In genomic region chr1:56955055-56955738, GRCm38 (mm10) we compare ENCODE assay signal across 19 mouse cellular contexts. TPM values are rescaled to one million over a fixed set of nuclear protein-coding genes. Genes with fewer than 3 reads are reported as not detected.
A peak's percentile ranks its signal among the peaks of the same experiment; 100 is the strongest.
DNase-seq lines count a peak whose midpoint lies in the region; ATAC-seq and TF ChIP-seq lines count a peak whose summit lies in the region.
"Had no signal": no experiment of that assay in that cellular context is flagged by ENCODE, and none has a peak within 500 bp of the region (broad histone marks: within the 10 kb centered on the region; RNA-seq: fewer than 3 reads in every experiment).

No protein-coding gene starts in this region.

- no peaks in the 10 kb centered on the region for H3K9me3 ChIP-seq in embryonic facial prominence, embryonic 11.5 days (replicated peaks; ENCODE audit: control insufficient read depth, low read length)
- H3K9me3 ChIP-seq in embryonic facial prominence, embryonic 10.5 days: no peaks in the 10 kb centered on the region
- H3K9me3 ChIP-seq in embryonic facial prominence, embryonic 13.5 days: no peaks in the 10 kb centered on the region
- H3K9me3 ChIP-seq in intestine, embryonic 16.5 days (ENCODE audit: control insufficient read depth, low read length): no peaks in the 10 kb centered on the region
- H3K9me3 ChIP-seq: forebrain, embryonic 10.5 days; heart, embryonic 13.5 days; megakaryocyte, embryonic 14.5 days; stomach, embryonic 15.5 days had no signal

- no peak overlapping the region for H3K9ac ChIP-seq in embryonic facial prominence, embryonic 11.5 days (replicated peaks; ENCODE audit: low read length)
- H3K9ac ChIP-seq in embryonic facial prominence, embryonic 13.5 days: 0 out of 2 replicates have a peak overlapping the region, but pooled peaks have one; percentile 17
- H3K9ac ChIP-seq in intestine, embryonic 16.5 days (ENCODE audit: low read depth, low read length): no peak overlapping the region
- H3K9ac ChIP-seq: heart, embryonic 13.5 days; hindbrain, embryonic 14.5 days; stomach, embryonic 15.5 days had no signal

- no peaks in the 10 kb centered on the region for H3K36me3 ChIP-seq in embryonic facial prominence, embryonic 11.5 days (replicated peaks; ENCODE audit: control insufficient read depth, insufficient read depth, low read depth, low read length)
- peaks cover 13% of the 10 kb centered on the region for H3K36me3 ChIP-seq in embryonic facial prominence, embryonic 10.5 days (replicated peaks)
- no peaks in the 10 kb centered on the region for H3K36me3 ChIP-seq in embryonic facial prominence, embryonic 13.5 days
- no peaks in the 10 kb centered on the region for H3K36me3 ChIP-seq in intestine, embryonic 16.5 days (ENCODE audit: control insufficient read depth, insufficient read depth, low read length)
- H3K36me3 ChIP-seq: heart, embryonic 13.5 days; stomach, embryonic 15.5 days had no signal

- TF ChIP-seq CTCF in left cerebral cortex, adult 2 months (IDR thresholded peaks at IDR 0.05): no peak

- WGBS in embryonic facial prominence, embryonic 11.5 days: 59% methylated on average over 14 of the region's 14 CpGs
- 62% methylated on average over 14 of the region's 14 CpGs for WGBS in embryonic facial prominence, embryonic 10.5 days
- 40% methylated on average over 14 of the region's 14 CpGs for WGBS in embryonic facial prominence, embryonic 13.5 days
- WGBS in intestine, embryonic 16.5 days: 60% methylated on average over 14 of the region's 14 CpGs

- H3K4me3 ChIP-seq in embryonic facial prominence, embryonic 11.5 days (ENCODE audit: low read depth, low read length): no peak overlapping the region
- H3K4me3 ChIP-seq in embryonic facial prominence, embryonic 10.5 days: no peak overlapping the region
- no peak overlapping the region for H3K4me3 ChIP-seq in left cerebral cortex, adult 2 months
- no peak overlapping the region for H3K4me3 ChIP-seq in embryonic facial prominence, embryonic 13.5 days
- H3K4me3 ChIP-seq in intestine, embryonic 16.5 days (ENCODE audit: low read length): no peak overlapping the region
- H3K4me3 ChIP-seq: forebrain, embryonic 10.5 days; heart, embryonic 13.5 days; megakaryocyte, embryonic 14.5 days; stomach, embryonic 15.5 days had no signal

- H3K27ac ChIP-seq in embryonic facial prominence, embryonic 11.5 days (replicated peaks; ENCODE audit: low read depth, low read length): no peak overlapping the region
- no peak overlapping the region for H3K27ac ChIP-seq in embryonic facial prominence, embryonic 10.5 days (replicated peaks)
- H3K27ac ChIP-seq in left cerebral cortex, adult 2 months: peak overlapping the region; percentile 58
- H3K27ac ChIP-seq in embryonic facial prominence, embryonic 13.5 days: no peak overlapping the region
- H3K27ac ChIP-seq in intestine, embryonic 16.5 days (ENCODE audit: low read length): no peak overlapping the region
- H3K27ac ChIP-seq: forebrain, embryonic 10.5 days; heart, embryonic 13.5 days; hindbrain, embryonic 14.5 days; stomach, embryonic 15.5 days had no signal

- no peak overlapping the region for H3K4me2 ChIP-seq in embryonic facial prominence, embryonic 11.5 days (ENCODE audit: low read depth, low read length)
- H3K4me2 ChIP-seq in embryonic facial prominence, embryonic 13.5 days: peak overlapping the region; percentile 18; the same call in 1 of the 2 replicates
- no peak overlapping the region for H3K4me2 ChIP-seq in intestine, embryonic 16.5 days (ENCODE audit: low read depth, low read length)
- H3K4me2 ChIP-seq: heart, embryonic 13.5 days; hindbrain, embryonic 14.5 days; stomach, embryonic 15.5 days had no signal

- H3K27me3 ChIP-seq in embryonic facial prominence, embryonic 11.5 days (ENCODE audit: control insufficient read depth, insufficient read depth, low read length): no peaks in the 10 kb centered on the region
- no peaks in the 10 kb centered on the region for H3K27me3 ChIP-seq in embryonic facial prominence, embryonic 10.5 days (replicated peaks; ENCODE audit: low read depth, poor library complexity, severe bottlenecking)
- H3K27me3 ChIP-seq in embryonic facial prominence, embryonic 13.5 days: no peaks in the 10 kb centered on the region; the same call in 1 of the 2 replicates
- H3K27me3 ChIP-seq in intestine, embryonic 16.5 days (replicated peaks; ENCODE audit: control insufficient read depth, insufficient read depth, low read length): no peaks in the 10 kb centered on the region
- H3K27me3 ChIP-seq: megakaryocyte, embryonic 14.5 days; stomach, embryonic 15.5 days had no signal

- H3K4me1 ChIP-seq in embryonic facial prominence, embryonic 11.5 days (ENCODE audit: control insufficient read depth, insufficient read depth, low read length): no peaks in the 10 kb centered on the region
- peaks cover 8% of the 10 kb centered on the region for H3K4me1 ChIP-seq in embryonic facial prominence, embryonic 10.5 days
- H3K4me1 ChIP-seq in embryonic facial prominence, embryonic 13.5 days: peaks cover 24% of the 10 kb centered on the region
- no peaks in the 10 kb centered on the region for H3K4me1 ChIP-seq in intestine, embryonic 16.5 days (ENCODE audit: control insufficient read depth, insufficient read depth, low read length)
- H3K4me1 ChIP-seq: heart, embryonic 13.5 days; megakaryocyte, embryonic 14.5 days; stomach, embryonic 15.5 days had no signal

- peak; percentile 30 for DNase-seq in embryonic facial prominence, embryonic 11.5 days (ENCODE audit: low spot score)
- no peak for DNase-seq in embryonic facial prominence, embryonic 10.5 days (ENCODE audit: low spot score)
- DNase-seq in left cerebral cortex, adult 2 months (ENCODE audit: extremely low spot score in 1 of 2, low spot score in 2 of 2): no peak
- no peak for DNase-seq in left cerebral cortex, postnatal 4 days
- DNase-seq in frontal cortex, postnatal 14 days (ENCODE audit: low spot score in 2 of 2): no peak
- DNase-seq in natural killer cell, adult 2 months (ENCODE audit: low spot score in 2 of 2): no peak
- DNase-seq: adrenal gland, adult 8-10 months; cerebellum, adult 9-10 months; kidney, adult 9 months; lung, postnatal 10 days had no signal

- 0 out of 2 replicates have a peak, but pooled peaks have one; percentile 59 for ATAC-seq in embryonic facial prominence, embryonic 11.5 days (replicated peaks; ENCODE audit: insufficient number of reproducible peaks, low FRiP score, low TSS enrichment, low read depth)
- no peak for ATAC-seq in embryonic facial prominence, embryonic 13.5 days (ENCODE audit: insufficient number of reproducible peaks, insufficient read depth, low FRiP score, low TSS enrichment, low read depth)
- no peak for ATAC-seq in intestine, embryonic 16.5 days
- ATAC-seq: CD4-positive, CD25-positive, alpha-beta regulatory T cell, adult 4 months; midbrain, embryonic 16.5 days had no signal

- intact Hi-C loops in left cerebral cortex, adult 2 months (cut with DNase I): no loop called here
- intact Hi-C loops in left cerebral cortex, postnatal 4 days (cut with DNase I): no loop called here

RNA-seq across cellular contexts. Expression of gene Satb2, which starts 23.3 kb away (rescaled TPM):
- 13.1 and 18.4 TPM in 2 replicates for polyA plus RNA-seq in embryonic facial prominence, embryonic 11.5 days (2014; fragmentation: Nextera tagmentation; extraction: Ambion mirVana)
- 9.0 and 11.3 TPM in 2 replicates for polyA plus RNA-seq in embryonic facial prominence, embryonic 10.5 days (2016; fragmentation: Nextera tagmentation; extraction: Ambion mirVana)
- total RNA-seq in left cerebral cortex, adult 2 months (2021): 10 to 100 TPM; 80.2 to 91.0 TPM
- total RNA-seq in left cerebral cortex, postnatal 4 days (2021): 100 to 1,000 TPM; 265 to 341 TPM
- polyA plus RNA-seq in embryonic facial prominence, embryonic 13.5 days (2015; fragmentation: Nextera tagmentation; extraction: Ambion mirVana): 19.4 and 23.9 TPM in 2 replicates
- 2.1 and 2.6 TPM in 2 replicates for polyA plus RNA-seq in intestine, embryonic 16.5 days (2015; fragmentation: Nextera tagmentation; extraction: Ambion mirVana)
- polyA plus RNA-seq: CD4-positive, CD25-positive, alpha-beta regulatory T cell, adult 4 months had no signal
